Mouse (Mus musculus) lung, postnatal 10 days (tissue): ENCODE measurements around the gene Eng.

Experiments
- DNase-seq: peaks from one replicate; pipeline ENCODE4 v3.0.0; 2021

The Eng gene

DNA sequence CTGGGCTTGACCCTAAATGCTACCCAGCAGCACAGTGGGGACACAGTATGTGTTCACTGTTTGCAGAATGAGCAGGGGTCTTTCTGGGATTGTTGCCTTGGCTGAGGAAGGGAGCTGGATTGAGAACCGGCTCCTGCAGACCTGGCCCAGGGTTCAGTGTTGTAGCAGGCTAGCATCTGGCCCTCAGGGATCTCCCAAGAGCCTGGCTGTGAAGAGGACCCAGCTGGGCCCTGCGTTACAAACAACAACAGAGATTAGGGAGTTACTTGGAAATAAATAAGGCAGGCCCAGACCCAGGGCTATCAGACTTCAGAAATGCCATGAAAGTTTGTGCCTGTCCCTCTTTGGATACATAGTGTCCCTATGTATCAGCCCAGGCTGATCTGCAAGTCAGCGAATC is 748 bp upstream of the Eng start:
- no peak for DNase-seq

DNA sequence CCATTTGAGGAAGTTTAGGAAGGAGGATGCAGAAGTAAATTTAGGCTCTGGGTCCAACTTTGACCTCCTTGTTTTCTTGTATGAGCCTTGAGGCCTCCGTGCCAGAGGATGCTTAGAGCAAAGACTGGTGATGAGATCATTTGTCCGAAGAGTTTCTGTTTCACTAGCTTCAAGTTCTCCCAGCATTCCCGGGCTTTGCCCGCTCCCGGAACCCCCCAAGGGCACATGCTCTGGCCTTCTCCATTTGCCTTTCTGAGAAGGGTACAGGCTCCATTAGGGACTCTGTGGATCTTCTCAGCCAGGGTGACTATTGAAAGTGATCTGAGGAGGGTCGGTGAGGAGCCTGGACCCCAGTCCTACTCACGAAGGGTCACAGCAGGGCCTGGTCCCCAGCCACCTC is 971 bp downstream of the Eng start:
- DNase-seq = peak; percentile 55

DNA sequence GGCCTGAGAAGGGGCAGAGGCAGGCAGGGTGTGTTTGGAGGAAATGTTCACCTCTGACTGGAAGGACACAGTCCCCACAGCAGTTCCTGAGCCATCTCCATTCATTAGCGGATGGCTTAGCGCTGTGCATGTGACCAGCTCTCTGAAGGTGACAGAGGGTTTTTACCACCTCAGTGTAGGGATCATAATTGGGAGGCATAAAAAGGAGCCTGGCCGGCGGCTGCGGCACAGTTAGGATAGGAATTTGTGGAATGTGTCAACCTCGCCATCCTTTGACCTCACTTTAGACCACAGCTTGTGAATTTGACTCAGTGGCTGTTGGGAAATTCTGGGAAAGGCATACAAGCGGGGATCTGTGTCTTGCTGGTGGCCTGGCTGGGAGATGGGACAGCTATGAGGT is 7.4 kb downstream of the Eng start:
- no peak for DNase-seq

- peak; percentile 62 for DNase-seq
Measured at GRCm38 (mm10) chr2:32654743-32655393, 8.5 kb downstream of the Eng start.

DNA sequence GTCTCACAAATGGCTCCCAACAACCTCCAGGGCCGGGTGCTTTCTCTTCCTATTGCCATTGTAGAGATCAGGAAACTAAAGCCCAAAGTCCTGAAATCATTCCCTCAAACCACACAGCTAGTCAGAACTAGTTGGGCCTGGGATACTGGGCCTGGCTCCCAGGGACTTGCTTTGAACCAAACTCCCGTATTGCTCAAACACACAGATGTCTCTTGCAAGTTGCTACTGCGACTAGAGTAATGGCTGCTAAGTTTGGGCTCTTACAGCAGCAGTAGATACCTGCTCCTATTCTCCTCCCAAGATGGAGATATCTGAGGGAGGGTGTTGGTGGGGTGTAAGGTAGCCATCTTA is 9.0 kb downstream of the Eng start:
- DNase-seq = no peak

DNA sequence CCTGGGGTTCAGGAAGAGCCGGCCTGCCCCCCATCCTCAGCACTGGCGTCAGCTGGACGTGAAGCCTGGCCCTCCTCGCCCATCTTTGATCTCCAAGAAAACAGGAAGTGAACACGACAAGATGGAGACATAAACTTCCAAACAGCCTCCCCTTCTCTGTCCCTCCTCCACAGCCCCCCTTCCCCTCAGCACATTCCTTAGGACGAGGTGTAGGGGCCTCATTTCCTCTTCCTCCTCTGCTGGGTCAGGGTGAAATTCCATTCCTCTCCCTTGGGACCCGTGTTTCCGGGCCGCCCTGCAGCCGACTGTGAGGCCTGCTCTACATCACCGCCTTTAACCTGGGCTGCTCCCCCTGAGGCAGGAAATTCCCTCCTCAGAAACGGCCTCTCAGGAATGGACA is 9.4 kb downstream of the Eng start:
- DNase-seq = peak; percentile 82

GRCm38 (mm10) chr2:32658873-32659272 is 12.5 kb downstream of the Eng start:
- DNase-seq = no peak

DNA sequence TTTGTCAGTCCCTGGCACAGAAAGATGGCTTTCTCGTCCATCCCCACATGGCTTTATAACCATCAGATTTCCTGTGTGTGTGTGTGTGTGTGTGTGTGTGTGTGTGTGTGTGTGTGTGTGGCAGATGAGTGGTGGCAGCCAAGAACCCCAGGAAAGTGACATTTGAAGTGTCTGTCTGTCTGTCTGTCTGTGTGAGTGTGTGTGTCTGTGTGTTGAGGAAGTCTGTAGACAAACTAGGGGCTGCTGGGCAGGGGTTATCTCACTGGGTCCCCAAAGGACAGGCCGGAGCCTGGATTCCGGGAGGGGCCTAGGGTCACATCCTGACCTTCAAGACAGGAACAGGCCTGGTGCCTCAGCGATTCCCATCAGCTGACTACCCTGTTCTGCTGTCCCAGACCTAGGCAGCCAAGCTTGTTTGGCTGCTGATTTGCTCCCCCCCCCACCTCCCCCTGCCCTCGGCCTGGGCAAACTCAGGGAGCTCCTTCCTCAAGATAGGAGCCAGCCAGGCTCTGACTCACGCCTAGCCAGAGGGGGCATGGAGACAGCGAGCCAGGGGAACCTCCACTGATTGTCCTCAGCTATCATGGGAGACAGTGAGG is 15.2 kb downstream of the Eng start:
- peak; percentile 78 for DNase-seq

GRCm38 (mm10) chr2:32662291-32662690 is 15.9 kb downstream of the Eng start:
- no peak for DNase-seq

- no peak for DNase-seq
Measured at GRCm38 (mm10) chr2:32665345-32665744, 18.9 kb downstream of the Eng start.

DNA sequence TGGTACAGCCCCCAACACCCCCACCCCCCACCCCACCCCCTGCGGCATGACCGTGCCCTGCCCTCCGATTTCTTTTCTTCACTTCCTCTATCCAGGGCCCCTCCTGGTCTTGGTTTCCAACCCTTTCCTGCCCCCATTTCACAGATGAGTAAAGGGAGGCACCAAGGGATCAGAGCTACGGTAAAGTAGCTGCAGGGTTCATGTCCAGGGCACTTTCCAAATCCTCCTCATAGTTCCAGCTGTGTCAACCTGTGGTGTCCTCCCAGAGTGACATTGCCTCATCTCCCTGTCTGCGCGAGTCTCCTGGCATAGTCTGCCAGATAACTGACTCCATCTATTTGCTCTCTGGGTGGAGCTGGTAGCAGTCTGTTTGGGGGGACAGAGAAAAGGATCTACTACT is 19.5 kb downstream of the Eng start:
- no peak for DNase-seq

GRCm38 (mm10) chr2:32667775-32668174 is 21.4 kb downstream of the Eng start:
- peak; percentile 56 for DNase-seq

- DNase-seq = no peak
Measured at GRCm38 (mm10) chr2:32668176-32668575, 21.8 kb downstream of the Eng start.

DNA sequence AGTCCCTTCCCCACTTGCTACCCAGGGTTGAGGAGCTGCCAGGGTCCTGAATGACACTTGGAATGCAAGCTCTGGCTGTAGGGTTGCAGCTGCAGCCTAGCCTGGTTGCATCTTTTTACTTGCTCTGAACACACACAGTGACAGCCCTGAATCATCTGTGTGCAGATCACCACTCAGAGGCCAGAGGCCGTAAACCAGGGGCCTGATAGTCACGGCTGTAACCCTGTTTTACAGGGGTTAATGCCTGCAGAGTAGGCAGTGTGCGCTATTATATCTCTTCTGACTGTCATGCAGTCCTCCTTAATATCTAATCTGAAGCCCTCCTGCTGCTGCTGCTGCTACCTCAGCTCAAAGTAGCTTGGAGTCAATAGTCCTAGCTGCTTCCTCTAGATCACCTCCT is 23.5 kb downstream of the Eng start:
- DNase-seq = no peak

DNA sequence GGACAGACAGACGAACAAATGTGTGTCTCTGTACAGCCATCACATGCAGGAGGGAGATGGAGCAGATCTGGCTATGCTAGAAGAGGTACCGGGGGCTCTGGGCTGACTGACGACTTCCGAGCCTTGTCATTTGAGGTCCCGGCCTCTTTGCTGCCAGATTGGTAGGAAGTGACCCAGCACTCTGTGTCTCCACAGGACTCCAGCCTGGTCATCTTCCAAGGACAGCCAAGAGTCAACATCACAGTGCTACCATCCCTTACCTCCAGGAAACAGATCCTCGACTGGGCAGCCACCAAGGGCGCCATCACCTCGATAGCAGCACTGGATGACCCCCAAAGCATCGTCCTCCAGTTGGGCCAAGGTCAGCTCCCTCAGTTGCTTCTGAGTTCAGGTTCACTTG is 24.8 kb downstream of the Eng start:
- DNase-seq = no peak

GRCm38 (mm10) chr2:32671907-32672595 is 25.7 kb downstream of the Eng start:
- DNase-seq = no peak

GRCm38 (mm10) chr2:32673176-32673917 is 27.0 kb downstream of the Eng start:
- peak; percentile 73 for DNase-seq

DNA sequence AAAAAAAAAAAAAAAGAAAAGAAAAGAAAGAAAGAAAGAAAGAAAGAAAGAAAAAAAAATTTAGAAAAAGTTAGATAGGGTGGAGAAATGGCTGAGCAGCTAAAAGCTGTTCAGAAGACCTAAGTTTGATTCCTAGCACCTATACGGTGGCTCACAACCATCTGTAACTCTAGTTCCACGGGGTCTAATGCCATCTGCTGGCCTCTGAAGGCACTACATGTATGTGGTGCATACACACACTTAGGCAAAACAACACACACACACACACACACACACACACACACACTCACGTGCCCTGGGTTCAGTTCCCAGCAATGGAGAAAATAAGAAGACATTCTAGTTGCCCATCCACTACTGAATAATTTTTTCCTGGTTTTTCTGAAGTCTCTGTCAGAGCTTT is 30.4 kb downstream of the Eng start:
- no peak for DNase-seq

DNA sequence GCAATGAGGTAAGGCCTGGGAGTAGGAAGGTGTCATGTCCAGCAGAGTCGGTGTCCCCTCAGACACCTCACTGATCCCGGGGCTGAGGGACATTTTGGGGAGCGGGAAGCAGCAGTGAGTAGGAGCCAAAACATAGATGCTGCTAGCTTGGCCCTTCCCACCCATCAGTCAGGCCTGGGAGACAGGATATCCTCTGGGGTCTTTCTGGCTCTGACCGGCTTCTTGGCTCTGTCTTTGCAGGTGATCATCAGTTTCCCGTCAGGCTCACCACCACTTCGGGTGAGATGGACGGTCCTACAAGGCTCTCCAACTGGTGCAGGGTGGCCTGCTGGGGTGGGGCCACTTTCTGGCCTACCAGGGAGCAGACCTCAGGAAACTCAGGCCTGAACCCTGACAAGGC is 31.3 kb downstream of the Eng start:
- DNase-seq = no peak

DNA sequence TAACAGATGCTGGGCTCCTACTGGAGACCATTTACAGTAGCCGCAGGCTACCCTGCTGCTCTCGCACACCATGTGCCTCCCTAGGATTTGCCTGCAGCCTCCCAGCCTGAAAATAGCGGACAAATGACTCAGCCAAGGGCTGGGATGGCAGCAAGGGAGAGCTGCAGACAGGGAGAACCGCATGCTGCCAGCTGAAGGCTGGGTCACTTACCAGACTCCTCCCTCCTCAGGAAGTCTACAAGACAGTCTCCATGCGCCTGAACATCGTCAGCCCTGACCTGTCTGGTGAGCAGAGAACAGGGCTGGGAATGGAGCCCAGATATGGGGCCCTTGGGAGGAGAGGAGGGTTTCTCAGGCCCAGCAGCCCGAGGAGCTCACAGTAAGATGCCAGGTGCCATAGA is 33.7 kb downstream of the Eng start:
- peak; percentile 59 for DNase-seq

DNA sequence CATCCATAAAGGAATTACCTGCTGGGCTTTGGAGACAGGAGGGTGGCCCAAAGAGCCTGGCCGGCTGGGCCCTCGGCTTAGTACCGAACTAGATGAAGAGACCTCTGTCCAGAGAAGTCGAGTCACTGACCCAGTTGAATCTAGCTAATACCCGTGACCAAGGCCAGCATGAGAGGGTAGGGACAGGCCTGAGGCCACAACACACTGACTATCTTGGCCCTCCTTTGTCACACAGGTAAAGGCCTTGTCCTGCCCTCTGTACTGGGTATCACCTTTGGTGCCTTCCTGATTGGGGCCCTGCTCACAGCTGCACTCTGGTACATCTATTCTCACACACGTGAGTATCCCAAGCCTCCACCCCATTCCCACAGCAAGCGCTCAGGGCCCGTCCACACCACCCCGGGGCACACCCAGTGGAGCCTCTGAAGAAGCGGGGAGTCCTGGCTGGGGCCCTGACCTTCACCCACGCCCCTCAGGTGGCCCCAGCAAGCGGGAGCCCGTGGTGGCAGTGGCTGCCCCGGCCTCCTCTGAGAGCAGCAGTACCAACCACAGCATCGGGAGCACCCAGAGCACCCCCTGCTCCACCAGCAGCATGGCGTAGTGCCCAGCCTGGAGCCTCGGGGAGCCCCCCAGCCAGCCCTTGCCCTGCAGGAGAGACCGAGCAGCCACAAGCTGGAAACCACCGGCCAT is 34.7 kb downstream of the Eng start:
- DNase-seq = no peak

DNA sequence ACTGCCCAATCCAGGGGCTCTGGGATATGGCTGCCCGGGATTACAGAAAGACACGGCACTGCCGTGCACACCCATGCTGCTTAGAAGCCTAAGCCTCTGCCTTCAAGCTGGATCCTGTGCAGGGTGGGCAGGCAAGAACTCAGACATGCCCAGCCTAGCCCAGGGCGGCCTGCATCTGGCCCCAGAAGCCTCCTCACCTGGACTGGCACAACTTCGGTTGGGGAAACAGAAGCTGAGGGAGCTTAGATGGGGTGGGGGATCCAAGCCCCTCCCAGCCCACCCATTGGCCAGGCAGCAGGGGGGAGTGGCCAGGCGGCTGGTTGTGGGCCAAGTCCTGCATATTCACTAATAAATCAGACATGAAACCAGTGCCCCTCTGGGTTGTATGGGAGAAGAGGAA is 35.4 kb downstream of the Eng start:
- DNase-seq = no peak

DNA sequence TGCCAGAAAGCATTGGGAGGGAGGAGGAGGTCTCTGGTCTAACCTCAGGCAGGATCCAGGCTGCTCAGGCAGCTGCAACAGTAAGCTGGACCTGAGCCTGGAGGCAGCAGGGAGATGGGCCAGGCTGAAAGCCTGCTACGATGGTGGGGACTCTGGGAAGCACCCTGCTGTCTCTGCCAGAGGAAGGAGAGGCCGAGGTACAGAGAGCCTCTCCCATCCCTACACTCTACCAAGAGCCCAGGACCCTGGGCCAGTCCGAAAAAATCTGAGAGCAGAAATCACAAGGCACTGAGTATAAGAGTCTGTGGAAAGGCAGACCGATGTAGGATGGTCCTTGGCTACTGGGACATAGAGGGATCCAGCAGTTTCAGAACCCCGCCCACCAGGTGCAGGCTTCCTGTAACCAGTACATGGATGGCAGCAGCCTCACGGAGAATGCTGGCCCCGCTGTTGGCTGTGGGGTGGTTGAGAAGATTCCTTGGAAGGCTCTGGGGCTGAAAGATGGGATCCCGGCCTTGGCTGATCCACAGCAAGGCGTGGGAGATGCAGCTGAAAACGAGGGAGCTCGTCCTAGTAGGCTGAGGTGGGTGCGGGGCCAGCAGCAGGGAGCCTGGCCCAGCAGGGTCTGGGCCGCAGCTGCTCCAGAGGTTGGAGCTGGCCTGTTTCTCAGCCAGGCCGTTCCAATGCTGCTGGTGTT is 36.5 kb downstream of the Eng start:
- no peak for DNase-seq
